Mouse (Mus musculus) forebrain, embryonic 10.5 days (tissue): ENCODE measurements at regions not wholly inside any gene's neighbourhood (a gene's known extent, or its start where the extent isn't known, plus 50 kb on each side); places are given as distances from the start of the nearest gene placed in this dataset.

ENCODE experiments used
- DNase-seq: peaks from one replicate; pipeline ENCODE4 v3.0.0-alpha.2; 2017; ENCODE audit warnings: low spot score; ENCODE audit errors: extremely low spot score
- H3K27ac ChIP-seq: fragments of 300-500 bp; sonication (generic); 2 replicates; pipeline ENCODE4 v1.5.1; 2016; ENCODE audit warnings: mild to moderate bottlenecking
- H3K27me3 ChIP-seq: fragments of 300-500 bp; sonication (generic); 2 replicates; pipeline ENCODE4 v1.6.1; 2016; ENCODE audit warnings: mild to moderate bottlenecking; ENCODE audit not compliant: poor library complexity, severe bottlenecking
- H3K36me3 ChIP-seq: fragments of 300-500 bp; sonication (generic); replicated peaks from 2 replicates; pipeline ENCODE4 v1.6.1; 2016; ENCODE audit warnings: mild to moderate bottlenecking, moderate library complexity
- H3K4me1 ChIP-seq: fragments of 300-500 bp; sonication (generic); 2 replicates; pipeline ENCODE4 v1.6.1; 2016
- H3K4me3 ChIP-seq: fragments of 300-500 bp; sonication (generic); 2 replicates; pipeline ENCODE4 v1.5.1; 2016; ENCODE audit warnings: mild to moderate bottlenecking, moderate library complexity
- H3K9me3 ChIP-seq: fragments of 300-500 bp; sonication (generic); 2 replicates; pipeline ENCODE4 v1.6.1; 2016; ENCODE audit warnings: mild to moderate bottlenecking, moderate library complexity
- WGBS: fragments of 180-500 bp; shearing (Covaris S2); methylation state at CpG from one replicate; pipeline ENCODE4 v1.1.7; 2016; 5-methylcytosine and 5-hydroxymethylcytosine counted together

DNA sequence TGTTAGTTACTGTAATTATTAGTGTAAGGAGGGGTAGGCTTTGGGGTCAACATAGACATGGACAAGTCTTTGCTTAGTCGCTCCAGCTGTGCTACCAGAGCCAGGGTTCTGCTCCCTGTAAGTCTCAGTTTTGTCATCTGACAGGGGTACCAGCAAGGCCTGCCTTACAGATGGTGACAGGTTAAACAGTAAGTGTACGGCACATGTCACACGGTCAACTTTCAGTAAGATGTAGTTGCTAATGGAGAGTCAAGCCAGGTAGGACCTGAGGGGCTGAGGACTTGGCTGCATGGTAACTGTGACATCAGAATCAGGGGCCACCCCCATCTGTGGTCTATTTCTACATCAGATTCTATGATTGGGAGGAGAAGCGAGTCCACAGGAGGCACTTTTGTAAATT is 153.6 kb downstream of the Kdr start:
- no peaks in the 10 kb centered on the region for H3K36me3 ChIP-seq
- no peak for DNase-seq
- H3K27ac ChIP-seq: no peak overlapping the region
- H3K4me3 ChIP-seq: no peak overlapping the region
- 90% methylated on average over 4 of the region's 4 CpGs for WGBS
- H3K27me3 ChIP-seq: no peaks in the 10 kb centered on the region
- H3K9me3 ChIP-seq: no peaks in the 10 kb centered on the region
- peaks cover 2% of the 10 kb centered on the region for H3K4me1 ChIP-seq

DNA sequence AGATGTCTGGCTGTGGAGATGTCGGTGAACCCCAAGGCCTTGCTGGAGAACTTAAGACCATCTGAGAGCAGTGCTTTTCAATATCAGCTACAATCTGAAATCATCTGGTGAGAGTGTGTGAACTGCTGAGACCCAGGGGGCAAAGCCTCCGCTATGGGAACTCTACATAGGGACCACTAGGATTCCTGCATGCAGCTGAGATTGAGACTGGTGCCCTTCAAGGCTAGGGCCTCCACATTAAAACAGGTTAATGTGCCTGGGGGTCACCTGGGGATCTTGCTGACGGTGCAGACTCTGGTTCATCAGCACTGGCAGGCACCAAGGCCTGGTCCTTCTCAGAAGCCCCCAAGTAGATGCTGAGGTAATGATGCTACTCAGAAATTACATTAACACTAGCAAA is 154.6 kb downstream of the Kdr start:
- Histone ChIP-seq H3K36me3 (no peaks in the 10 kb centered on the region), H3K4me1 (peaks cover 7% of the 10 kb centered on the region), H3K27me3 (no peaks in the 10 kb centered on the region), H3K9me3 (no peaks in the 10 kb centered on the region), H3K4me3 (no peak overlapping the region), H3K27ac (no peak overlapping the region)
- WGBS: 84% methylated on average over 3 of the region's 3 CpGs
- DNase-seq: no peak

DNA sequence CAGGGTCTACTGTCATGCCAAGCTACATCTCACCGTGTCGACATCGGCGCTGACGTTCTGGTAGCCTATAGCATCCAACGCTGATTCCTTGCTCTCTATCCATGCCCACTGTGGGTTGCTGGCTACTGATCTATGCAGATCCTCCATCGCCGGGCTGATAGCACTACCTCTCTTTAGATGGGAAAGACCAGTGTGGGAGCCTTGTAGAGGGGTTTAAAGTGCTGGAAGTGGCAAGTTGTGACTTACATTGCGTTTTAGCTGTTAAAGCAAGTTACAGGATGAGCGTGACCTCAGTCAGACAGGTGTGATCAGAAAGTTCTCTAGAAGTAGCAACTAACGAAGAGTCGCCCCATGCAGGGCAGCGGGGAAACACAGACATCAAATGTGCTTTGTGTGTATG is 160.9 kb downstream of the Kdr start:
- Histone ChIP-seq H3K4me3 (no peak overlapping the region), H3K27ac (no peak overlapping the region), H3K27me3 (no peaks in the 10 kb centered on the region), H3K9me3 (no peaks in the 10 kb centered on the region), H3K36me3 (no peaks in the 10 kb centered on the region), H3K4me1 (peaks cover 7% of the 10 kb centered on the region)
- DNase-seq: no peak
- 95% methylated on average over 13 of the region's 13 CpGs for WGBS

DNA sequence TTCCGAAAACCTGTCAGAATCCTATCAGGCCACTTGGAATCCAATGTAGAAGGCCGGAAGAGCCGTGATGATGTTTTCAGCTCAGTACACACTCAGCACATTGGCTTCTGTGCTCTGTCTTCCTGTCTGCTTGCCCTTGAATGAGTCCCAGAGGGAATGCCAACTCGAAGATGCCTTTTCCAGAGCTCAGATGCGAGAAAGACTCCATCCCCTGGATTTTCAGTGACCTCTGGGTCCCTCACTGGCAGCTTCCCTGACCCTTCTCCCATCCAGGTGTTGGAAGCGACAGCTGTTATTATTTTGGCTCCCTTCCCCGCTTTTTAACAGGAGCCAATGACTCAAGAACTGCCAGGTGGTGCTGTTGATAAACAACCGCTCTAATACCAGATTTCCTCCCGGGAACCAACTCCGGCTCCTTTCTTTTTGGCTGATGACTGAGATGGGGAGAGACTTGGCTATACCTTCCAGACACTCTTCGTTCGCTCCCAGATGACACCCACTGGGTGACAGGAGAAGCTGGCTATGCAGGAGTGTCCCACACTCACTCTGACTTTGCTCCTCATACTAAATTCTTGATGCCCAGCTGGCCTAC is 163.8 kb downstream of the Kdr start:
- WGBS: 90% methylated on average over 12 of the region's 12 CpGs
- Histone ChIP-seq H3K4me3 (no peak overlapping the region), H3K9me3 (no peaks in the 10 kb centered on the region), H3K36me3 (no peaks in the 10 kb centered on the region), H3K27ac (no peak overlapping the region), H3K27me3 (no peaks in the 10 kb centered on the region), H3K4me1 (peaks cover 4% of the 10 kb centered on the region)
- no peak for DNase-seq

DNA sequence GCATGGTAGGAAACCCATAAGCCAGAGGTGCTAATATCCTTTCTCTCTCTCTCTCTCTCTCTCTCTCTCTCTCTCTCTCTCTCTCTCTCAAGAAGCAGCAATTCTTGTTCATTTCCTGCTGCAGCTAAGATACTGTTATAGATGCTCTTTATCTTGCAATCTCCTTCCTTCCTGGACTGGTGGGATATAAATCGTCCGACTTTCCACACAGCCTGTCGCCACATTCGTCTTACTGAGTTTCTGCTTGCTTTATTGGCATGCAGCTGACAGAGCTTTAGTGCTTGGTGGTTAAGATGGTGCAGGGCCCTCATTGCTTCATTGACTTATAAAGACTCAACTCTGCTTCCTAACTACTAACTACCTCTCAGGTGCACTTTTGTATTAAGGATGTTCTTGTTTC is 165.6 kb downstream of the Kdr start:
- H3K27me3 ChIP-seq: no peaks in the 10 kb centered on the region
- H3K4me1 ChIP-seq: no peaks in the 10 kb centered on the region
- no peak overlapping the region for H3K27ac ChIP-seq
- WGBS: 87% methylated on average over 4 of the region's 4 CpGs
- H3K36me3 ChIP-seq: no peaks in the 10 kb centered on the region
- no peak for DNase-seq
- no peaks in the 10 kb centered on the region for H3K9me3 ChIP-seq
- no peak overlapping the region for H3K4me3 ChIP-seq

DNA sequence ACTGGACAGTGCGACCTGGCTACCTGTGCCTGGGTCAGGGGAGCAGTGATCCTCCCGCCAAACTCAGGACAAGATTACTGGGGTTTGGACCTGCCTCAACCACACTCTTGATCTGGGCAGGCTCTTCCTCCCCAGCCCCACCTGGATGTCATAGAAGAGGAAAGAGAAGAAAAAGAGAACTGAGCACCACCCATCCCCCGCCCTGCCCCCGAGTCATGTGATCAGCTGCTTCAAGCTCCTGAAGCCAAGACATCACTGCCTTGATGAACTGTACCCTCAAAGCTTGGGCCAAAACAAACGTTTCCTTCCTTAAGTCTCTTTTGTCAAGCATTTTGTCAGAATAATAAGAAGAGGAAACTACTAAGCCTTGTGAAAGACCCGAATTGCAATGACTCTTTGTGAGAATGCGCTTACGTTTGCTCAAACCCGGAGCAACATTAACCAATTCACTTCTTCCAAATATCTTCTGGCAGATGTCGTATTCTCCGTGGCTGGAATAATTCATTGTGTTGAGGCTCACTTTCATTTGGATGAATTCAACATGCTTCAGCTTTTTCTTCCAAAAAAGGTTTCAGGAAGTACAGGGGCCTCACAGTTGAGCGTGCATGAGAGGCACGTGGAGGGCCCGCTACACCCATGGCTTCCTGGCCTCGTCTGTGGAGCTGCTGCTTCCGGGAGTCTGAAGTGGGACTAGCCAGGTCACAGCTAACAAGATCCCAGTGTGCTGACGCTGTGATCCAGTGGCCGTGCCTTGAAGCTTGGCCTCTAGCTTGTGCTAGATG is 169.5 kb downstream of the Kdr start:
- Histone ChIP-seq H3K4me1 (no peaks in the 10 kb centered on the region), H3K36me3 (no peaks in the 10 kb centered on the region), H3K27me3 (no peaks in the 10 kb centered on the region), H3K27ac (no peak overlapping the region), H3K9me3 (no peaks in the 10 kb centered on the region), H3K4me3 (no peak overlapping the region)
- DNase-seq: no peak
- 90% methylated on average over 18 of the region's 18 CpGs for WGBS

DNA sequence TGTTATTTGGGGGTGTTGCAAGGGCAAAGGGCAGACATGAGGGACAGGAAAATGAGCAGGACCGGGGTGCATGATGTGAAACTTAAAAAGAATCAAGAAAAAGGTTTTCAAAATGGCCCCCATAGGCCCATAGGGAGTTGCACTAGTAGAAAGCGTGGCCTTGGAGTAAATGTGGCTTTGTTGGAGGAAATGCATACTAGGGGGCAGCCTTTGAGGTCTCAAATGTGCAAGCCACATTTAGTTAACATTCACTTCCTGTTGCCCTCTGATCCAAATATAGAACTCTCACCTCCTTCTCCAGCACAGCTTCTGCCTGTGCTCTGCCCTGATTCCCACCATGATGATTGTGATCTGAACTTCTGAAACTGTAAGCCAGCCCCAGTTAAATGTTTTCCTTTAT is 173.2 kb downstream of the Kdr start:
- Histone ChIP-seq H3K27me3 (no peaks in the 10 kb centered on the region), H3K36me3 (no peaks in the 10 kb centered on the region), H3K4me1 (peaks cover 11% of the 10 kb centered on the region), H3K9me3 (no peaks in the 10 kb centered on the region), H3K27ac (no peak overlapping the region), H3K4me3 (no peak overlapping the region)
- DNase-seq: no peak
- 81% methylated on average over 2 of the region's 2 CpGs for WGBS

DNA sequence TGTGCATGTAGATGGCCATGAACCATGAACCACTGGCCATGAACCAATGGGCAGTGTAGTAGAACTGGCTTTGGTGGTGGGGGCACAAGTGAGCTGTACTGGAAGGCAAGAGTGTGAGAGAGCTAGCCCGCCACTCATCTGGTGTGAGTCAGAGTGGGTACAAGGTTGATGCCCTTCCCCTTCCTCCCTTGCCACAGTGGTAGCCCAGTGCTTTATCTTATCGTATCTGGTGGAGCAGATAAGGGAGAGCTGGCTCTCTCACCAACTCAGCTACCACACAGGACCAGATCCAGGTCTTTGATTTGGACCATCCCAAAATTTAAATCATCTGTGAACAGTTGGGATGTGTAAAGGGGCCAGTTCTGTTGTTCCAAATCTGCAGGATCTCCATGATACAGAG is 173.9 kb downstream of the Kdr start:
- Histone ChIP-seq H3K4me3 (no peak overlapping the region), H3K27me3 (no peaks in the 10 kb centered on the region), H3K27ac (no peak overlapping the region), H3K9me3 (no peaks in the 10 kb centered on the region), H3K4me1 (peaks cover 17% of the 10 kb centered on the region), H3K36me3 (no peaks in the 10 kb centered on the region)
- DNase-seq: no peak
- 88% methylated on average over 2 of the region's 2 CpGs for WGBS

DNA sequence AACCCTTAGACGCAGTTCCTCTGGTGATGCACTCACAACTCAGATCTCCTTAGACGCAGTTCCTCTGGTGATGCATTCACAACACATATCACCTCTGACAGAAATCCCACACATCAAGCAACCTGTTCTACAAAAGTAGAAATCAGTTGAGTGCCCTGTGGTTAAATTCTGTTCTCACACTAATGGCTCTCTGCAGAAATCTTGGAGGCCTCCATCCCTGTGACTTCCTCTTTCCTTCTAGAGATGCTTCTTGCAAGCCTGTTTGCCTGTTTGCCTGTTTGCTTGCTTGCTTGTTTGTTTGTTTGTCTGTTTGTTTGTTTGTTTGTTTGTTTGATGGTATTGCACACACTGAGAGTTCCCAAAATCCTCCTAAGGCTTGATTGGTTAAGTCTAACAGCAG is 175.2 kb downstream of the Kdr start:
- WGBS: 90% methylated on average over 2 of the region's 2 CpGs

DNA sequence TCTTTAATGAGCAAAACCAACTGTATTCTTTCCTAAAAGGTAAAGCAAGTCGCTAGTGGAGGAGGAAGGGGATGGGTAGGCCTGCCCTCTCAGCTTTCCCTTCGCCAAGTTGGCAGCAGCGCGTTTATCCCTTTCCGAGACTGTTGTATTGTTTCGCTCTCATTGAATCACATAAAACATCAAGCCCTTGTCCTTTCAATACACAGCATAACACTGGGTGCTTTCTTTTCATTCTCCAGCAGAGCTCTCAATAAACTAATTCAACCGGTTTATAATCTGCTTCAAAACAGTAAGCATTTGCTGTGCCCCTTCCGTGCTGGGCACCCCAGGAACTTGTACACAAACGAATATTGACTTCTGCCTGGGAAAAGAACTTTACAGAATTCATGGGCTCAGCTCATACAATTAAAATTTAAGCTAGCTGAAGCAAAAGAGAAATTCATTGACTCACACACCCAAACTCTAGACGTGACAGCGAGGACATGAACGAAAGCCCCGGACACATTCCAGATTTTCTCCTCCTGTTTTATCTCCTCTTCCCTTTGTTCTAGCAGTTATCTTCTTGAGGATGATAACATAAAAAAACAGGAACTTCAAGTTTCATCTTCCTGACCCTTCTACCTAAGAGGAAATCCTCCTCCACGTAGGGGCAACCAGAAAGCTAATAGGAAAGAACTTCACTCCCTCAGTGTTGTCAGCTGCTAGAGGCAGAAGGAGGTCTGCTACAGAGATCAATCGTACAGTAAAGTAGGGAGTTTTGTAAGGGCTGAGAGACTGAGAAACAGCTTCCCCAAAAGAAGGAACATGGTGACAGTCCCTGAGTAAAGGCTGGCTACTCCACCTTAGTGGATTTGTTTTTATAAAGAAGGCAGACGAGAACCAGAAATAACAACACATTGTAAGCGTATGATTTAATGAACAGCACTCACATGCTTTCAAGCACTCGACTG is 177.9 kb downstream of the Kdr start:
- H3K9me3 ChIP-seq: no peaks in the 10 kb centered on the region
- peaks cover 3% of the 10 kb centered on the region; the same call in 1 of the 2 replicates for H3K27me3 ChIP-seq
- no peak overlapping the region; the same call in none of the 2 replicates for H3K27ac ChIP-seq
- DNase-seq: no peak
- 64% methylated on average over 18 of the region's 18 CpGs for WGBS
- H3K4me1 ChIP-seq: peaks cover 18% of the 10 kb centered on the region
- no peak overlapping the region for H3K4me3 ChIP-seq
- H3K36me3 ChIP-seq: no peaks in the 10 kb centered on the region

More for the DNA sequence above, 175.2 kb downstream of the Kdr start:
- H3K27ac ChIP-seq: no peak overlapping the region
- H3K9me3 ChIP-seq: no peaks in the 10 kb centered on the region
- no peaks in the 10 kb centered on the region for H3K36me3 ChIP-seq
- H3K4me3 ChIP-seq: no peak overlapping the region
- H3K27me3 ChIP-seq: peaks cover 3% of the 10 kb centered on the region; the same call in 1 of the 2 replicates
- DNase-seq: no peak
- H3K4me1 ChIP-seq: peaks cover 18% of the 10 kb centered on the region

DNA sequence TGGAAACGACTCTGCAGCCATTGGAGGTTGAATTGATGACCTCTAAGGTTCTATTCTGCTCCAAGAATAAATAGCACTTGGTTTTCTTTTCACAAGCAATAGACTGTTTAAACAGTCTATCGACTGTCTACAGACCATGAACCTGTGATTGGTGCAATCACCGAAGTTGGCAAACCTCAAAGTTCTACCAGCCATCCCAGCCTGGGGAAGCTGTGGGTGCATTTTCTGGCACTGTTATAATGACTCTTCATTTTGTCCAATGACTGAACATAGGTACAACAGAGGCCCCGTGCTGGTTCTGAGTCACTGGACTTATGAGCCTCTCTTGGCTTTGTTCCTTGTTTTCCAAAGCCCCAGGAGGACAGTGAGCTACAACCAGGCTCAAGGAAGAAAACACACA is 178.6 kb downstream of the Kdr start:
- Histone ChIP-seq H3K27ac (no peak overlapping the region; the same call in 1 of the 2 replicates), H3K4me3 (no peak overlapping the region), H3K4me1 (peaks cover 18% of the 10 kb centered on the region), H3K27me3 (peaks cover 3% of the 10 kb centered on the region; the same call in 1 of the 2 replicates), H3K9me3 (no peaks in the 10 kb centered on the region), H3K36me3 (no peaks in the 10 kb centered on the region)
- WGBS: 90% methylated on average over 4 of the region's 4 CpGs
- no peak for DNase-seq

DNA sequence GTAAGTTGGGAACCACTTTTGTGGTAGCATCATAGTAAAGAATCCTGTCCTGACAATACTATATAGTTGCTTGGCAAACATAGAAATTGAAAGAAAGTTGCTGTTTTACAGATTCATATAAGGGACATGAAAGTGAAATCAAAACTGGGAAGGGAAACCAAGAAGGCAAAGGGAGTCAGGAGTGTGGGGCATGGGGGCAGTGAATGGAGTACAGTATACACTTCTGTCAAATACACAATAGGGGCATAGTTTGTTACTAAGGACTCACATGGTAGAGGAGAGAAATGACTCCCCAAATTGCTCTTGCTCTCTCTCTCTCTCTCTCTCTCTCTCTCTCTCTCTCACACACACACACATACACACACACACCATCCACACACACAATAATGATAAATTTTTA is 185.1 kb downstream of the Kdr start:
- no peaks in the 10 kb centered on the region for H3K9me3 ChIP-seq
- H3K27ac ChIP-seq: no peak overlapping the region
- no peaks in the 10 kb centered on the region for H3K36me3 ChIP-seq
- DNase-seq: no peak
- H3K4me3 ChIP-seq: no peak overlapping the region
- peaks cover 4% of the 10 kb centered on the region for H3K4me1 ChIP-seq
- peaks cover 2% of the 10 kb centered on the region; the same call in 1 of the 2 replicates for H3K27me3 ChIP-seq

DNA sequence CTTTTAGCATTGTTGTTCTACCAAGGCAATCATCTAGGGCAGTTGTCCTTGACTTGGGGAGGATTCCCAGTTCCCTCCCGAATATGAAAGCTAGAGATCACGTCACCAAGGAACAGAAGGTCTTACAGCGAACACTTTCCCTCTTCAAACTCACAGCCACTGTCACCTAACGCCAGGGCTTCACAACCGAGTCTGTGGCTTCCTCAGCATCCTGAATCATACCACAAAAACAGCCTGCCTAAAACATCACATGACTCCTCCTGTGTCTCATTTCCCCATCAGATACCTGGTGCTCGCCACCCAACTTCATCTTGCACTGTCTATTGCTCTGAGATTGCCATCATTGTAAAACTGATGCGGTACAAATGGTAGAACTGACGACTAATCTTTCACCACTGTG is 186.5 kb downstream of the Kdr start:
- Histone ChIP-seq H3K4me1 (peaks cover 10% of the 10 kb centered on the region), H3K9me3 (no peaks in the 10 kb centered on the region), H3K36me3 (no peaks in the 10 kb centered on the region), H3K27me3 (no peaks in the 10 kb centered on the region), H3K4me3 (no peak overlapping the region), H3K27ac (no peak overlapping the region)
- WGBS: 94% methylated on average over 8 of the region's 8 CpGs
- no peak for DNase-seq
